Mouse (Mus musculus) retina, postnatal 7 days (tissue): ENCODE data around the gene Efr3b.
A peak's percentile ranks its signal among the peaks of the same experiment; 100 is the strongest.

Experiments
- DNase-seq: peaks from one replicate; pipeline ENCODE4 v3.0.0-alpha.2; 2012; ENCODE audit warnings: low read depth, low spot score

Gene Efr3b

GRCm38 (mm10) chr12:4037511-4037910 is 1.2 kb downstream of the Efr3b start:
- DNase-seq, result no peak

- no peak for DNase-seq
Measured at GRCm38 (mm10) chr12:4036157-4036556, 2.6 kb downstream of the Efr3b start.

GRCm38 (mm10) chr12:4029064-4029463 is 9.7 kb downstream of the Efr3b start:
- no peak for DNase-seq

GRCm38 (mm10) chr12:4028516-4028915 is 10.2 kb downstream of the Efr3b start:
- no peak for DNase-seq

GRCm38 (mm10) chr12:4024356-4024755 is 14.4 kb downstream of the Efr3b start:
- DNase-seq, result no peak

GRCm38 (mm10) chr12:4023501-4023900 is 15.2 kb downstream of the Efr3b start:
- DNase-seq, result no peak

- no peak for DNase-seq
Measured at GRCm38 (mm10) chr12:4022845-4023244, 15.9 kb downstream of the Efr3b start.

GRCm38 (mm10) chr12:4020505-4020904 is 18.2 kb downstream of the Efr3b start:
- no peak for DNase-seq

GRCm38 (mm10) chr12:4016321-4016720 is 22.4 kb downstream of the Efr3b start:
- no peak for DNase-seq

GRCm38 (mm10) chr12:4015741-4016140 is 23.0 kb downstream of the Efr3b start:
- no peak for DNase-seq

- DNase-seq, result no peak
Measured at GRCm38 (mm10) chr12:4015255-4015654, 23.5 kb downstream of the Efr3b start.

GRCm38 (mm10) chr12:4011715-4012114 is 27.0 kb downstream of the Efr3b start:
- no peak for DNase-seq

- DNase-seq, result no peak
Measured at GRCm38 (mm10) chr12:4011301-4011700, 27.4 kb downstream of the Efr3b start.

- DNase-seq, result no peak
Measured at GRCm38 (mm10) chr12:4008731-4009130, 30.0 kb downstream of the Efr3b start.

GRCm38 (mm10) chr12:4007766-4008165 is 30.9 kb downstream of the Efr3b start:
- DNase-seq, result no peak

- DNase-seq, result no peak
Measured at GRCm38 (mm10) chr12:4007181-4007580, 31.5 kb downstream of the Efr3b start.

GRCm38 (mm10) chr12:4006079-4006478 is 32.6 kb downstream of the Efr3b start:
- no peak for DNase-seq

- DNase-seq, result no peak
Measured at GRCm38 (mm10) chr12:4004648-4005047, 34.1 kb downstream of the Efr3b start.

GRCm38 (mm10) chr12:4000406-4000805 is 38.3 kb downstream of the Efr3b start:
- no peak for DNase-seq

- DNase-seq, result no peak
Measured at GRCm38 (mm10) chr12:3996749-3997148, 42.0 kb downstream of the Efr3b start.

- no peak for DNase-seq
Measured at GRCm38 (mm10) chr12:3991047-3991446, 47.7 kb downstream of the Efr3b start.

GRCm38 (mm10) chr12:3989943-3990342 is 48.8 kb downstream of the Efr3b start:
- no peak for DNase-seq

GRCm38 (mm10) chr12:3984446-3984845 is 54.3 kb downstream of the Efr3b start:
- no peak for DNase-seq

- DNase-seq, result peak; percentile 61
Measured at GRCm38 (mm10) chr12:3983736-3984135, 55.0 kb downstream of the Efr3b start.

- no peak for DNase-seq
Measured at GRCm38 (mm10) chr12:3982257-3982656, 56.5 kb downstream of the Efr3b start.
